24 mouse cellular contexts compared by ENCODE assay signal in the genomic region with DNA sequence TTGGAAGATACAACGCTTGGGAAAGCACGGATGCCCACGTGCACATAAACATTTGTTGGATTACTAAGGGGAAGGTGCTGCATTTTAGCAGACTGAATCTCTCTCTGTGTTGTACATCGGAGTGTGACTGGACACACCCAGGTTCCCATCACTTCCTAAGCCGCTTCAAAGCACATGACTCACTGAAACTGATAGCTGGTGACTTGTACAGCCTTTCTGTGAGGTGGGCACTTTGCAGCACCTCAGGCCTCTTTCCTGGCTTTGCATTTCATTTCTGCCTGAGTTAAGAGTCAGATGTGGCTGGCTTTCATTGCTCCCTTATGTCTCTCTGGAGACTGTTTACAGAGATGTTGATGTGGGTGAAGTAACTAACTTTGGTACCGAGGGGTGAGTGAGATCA.
"Had no signal": no experiment of that assay in that cellular context is flagged by ENCODE, and none has a peak within 500 bp of the region (broad histone marks: within the 10 kb centered on the region; RNA-seq: fewer than 3 reads in every experiment).

No protein-coding gene starts in this region.

- ATAC-seq: liver, postnatal 0 days; lung, postnatal 0 days; midbrain, embryonic 16.5 days had no signal

- H3K4me2 ChIP-seq: liver, embryonic 15.5 days; lung, embryonic 15.5 days; midbrain, embryonic 12.5 days; neural tube, embryonic 13.5 days; neural tube, embryonic 15.5 days; stomach, embryonic 15.5 days had no signal

- H3K4me1 ChIP-seq: lung, embryonic 15.5 days; neural tube, embryonic 13.5 days; neural tube, embryonic 15.5 days; stomach, embryonic 15.5 days had no signal

- H3K9me3 ChIP-seq: liver, embryonic 15.5 days; lung, embryonic 15.5 days; midbrain, embryonic 12.5 days; neural tube, embryonic 13.5 days; neural tube, embryonic 15.5 days; stomach, embryonic 15.5 days had no signal

- H3K4me3 ChIP-seq: liver, embryonic 15.5 days; lung, embryonic 15.5 days; megakaryocyte, embryonic 14.5 days; midbrain, embryonic 12.5 days; neural tube, embryonic 13.5 days; neural tube, embryonic 15.5 days; stomach, embryonic 15.5 days had no signal

- DNase-seq: liver, postnatal 0 days; lung, adult 2 months; lung, postnatal 14 days; lung, postnatal 36 days; midbrain, embryonic 14.5 days; retina, postnatal 1 day; right cerebral cortex, adult 18-20 months; right cerebral cortex, postnatal 25 days; right cerebral cortex, postnatal 4 days; spleen, adult 18-20 months; thymus, adult 2 months; thymus, postnatal 25 days; thymus, postnatal 4 days had no signal

- H3K27me3 ChIP-seq: liver, embryonic 15.5 days; lung, embryonic 15.5 days; megakaryocyte, embryonic 14.5 days; midbrain, embryonic 12.5 days; neural tube, embryonic 13.5 days; neural tube, embryonic 15.5 days; stomach, embryonic 15.5 days had no signal

- H3K9ac ChIP-seq: liver, embryonic 15.5 days; liver, postnatal 0 days; lung, embryonic 15.5 days; midbrain, embryonic 12.5 days; neural tube, embryonic 13.5 days; neural tube, embryonic 15.5 days; stomach, embryonic 15.5 days had no signal

- H3K36me3 ChIP-seq: liver, embryonic 15.5 days; lung, embryonic 15.5 days; midbrain, embryonic 12.5 days; neural tube, embryonic 13.5 days; neural tube, embryonic 15.5 days; stomach, embryonic 15.5 days had no signal

- H3K27ac ChIP-seq: liver, embryonic 15.5 days; lung, embryonic 15.5 days; macrophage; midbrain, embryonic 12.5 days; neural tube, embryonic 13.5 days; neural tube, embryonic 15.5 days; stomach, embryonic 15.5 days; stomach, postnatal 0 days had no signal
